Mouse (Mus musculus) cortical plate, adult 2 months (tissue): ENCODE measurements around the gene Rnase10.

Source experiments
- CTCF ChIP-seq: fragments of 200-500 bp; IDR thresholded peaks from 2 replicates; pipeline ENCODE4 v1.5.1; 2011; ENCODE audit warnings: mild to moderate bottlenecking, control low read depth, low read length; ENCODE audit not compliant: insufficient read depth; ENCODE audit errors: extremely low read depth
- POLR2A ChIP-seq: fragments of 200-500 bp; IDR thresholded peaks from 2 replicates; pipeline ENCODE4 v1.6.1; 2011; ENCODE audit warnings: mild to moderate bottlenecking, low read length, control low read depth; ENCODE audit not compliant: insufficient read depth; ENCODE audit errors: extremely low read depth

DNA sequence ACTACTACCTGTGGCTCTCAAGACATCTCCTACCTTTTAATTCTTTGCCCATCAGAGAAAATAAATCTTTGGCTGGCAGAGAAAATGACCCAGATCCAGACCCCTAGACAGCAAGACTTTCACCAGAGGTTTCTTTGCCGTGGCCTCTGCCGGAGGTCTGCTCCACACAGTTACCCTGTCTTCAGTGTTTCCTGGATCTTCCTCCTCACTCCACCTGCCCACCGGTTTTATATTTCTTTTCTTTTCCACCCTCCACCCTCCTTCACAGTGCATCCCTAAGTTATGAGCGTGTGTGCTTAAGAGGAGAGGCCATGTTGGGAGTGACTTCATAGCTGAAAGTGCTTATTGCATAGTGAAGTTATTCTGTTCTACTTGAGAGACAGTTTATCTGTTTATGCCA lies 15.9 kb downstream of the Rnase10 start:
- TF ChIP-seq CTCF (no peak), POLR2A (no peak)
